Mouse (Mus musculus) brain, embryonic 14.5 days (tissue): ENCODE results near the gene Gm11146. TPM values are rescaled to one million over a fixed set of nuclear protein-coding genes. Genes with fewer than 3 reads are reported as not detected.

Experiments
- DNase-seq: peaks from one replicate; pipeline ENCODE4 v3.0.0-alpha.2; 2011; ENCODE audit warnings: low read depth
- CTCF ChIP-seq: fragments of 200-500 bp; IDR thresholded peaks from 2 replicates; pipeline ENCODE4 v1.5.1; 2012; ENCODE audit warnings: inconsistent platforms, mild to moderate bottlenecking, moderate library complexity, borderline replicate concordance; ENCODE audit not compliant: insufficient read depth, insufficient read length; ENCODE audit errors: extremely low read depth
- POLR2A ChIP-seq: fragments of 200-500 bp; IDR thresholded peaks from 2 replicates; pipeline ENCODE4 v1.6.1; 2012; ENCODE audit warnings: mild to moderate bottlenecking, inconsistent platforms, borderline replicate concordance; ENCODE audit not compliant: poor library complexity, insufficient read depth, insufficient read length, severe bottlenecking; ENCODE audit errors: extremely low read depth
- polyA plus RNA-seq: library from polyadenylated mRNA; depleted of rRNA; stranded (reverse); fragments of >200 nt; gene quantifications from 2 replicates; pipeline ENCODE4 v1.2.3, GENCODE M21; 2012

The Gm11146 gene
- polyA plus RNA-seq, 1 experiment = not detected

GRCm38 (mm10) chr16:77602581-77602980 lies 687 bp upstream of the Gm11146 start:
- TF ChIP-seq CTCF = no peak
- TF ChIP-seq POLR2A = no peak
- peak; percentile 39 for DNase-seq

DNA sequence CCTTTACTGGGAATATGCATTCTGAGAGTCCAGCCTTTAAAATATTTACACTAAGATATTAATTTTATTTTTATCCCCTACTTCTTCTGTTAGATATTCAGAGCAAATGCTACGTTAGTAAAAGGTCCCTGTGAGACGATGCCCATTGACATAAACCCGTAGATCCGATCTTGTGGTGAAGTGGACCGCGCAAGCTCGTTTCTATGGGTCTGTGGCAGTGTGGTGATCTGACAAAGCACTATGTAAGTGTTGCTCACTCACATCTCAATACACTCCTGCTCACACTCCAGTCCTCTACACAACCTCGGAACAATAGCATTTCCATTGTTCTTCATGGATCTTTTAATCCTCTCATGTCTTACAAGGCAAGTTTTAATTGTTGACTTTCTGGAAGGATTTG lies 3.1 kb downstream of the Gm11146 start:
- peak; percentile 56 for DNase-seq
- TF ChIP-seq CTCF (no peak), POLR2A (no peak)

- peak; percentile 84 for DNase-seq
- TF ChIP-seq POLR2A (no peak), CTCF (no peak)
Measured at GRCm38 (mm10) chr16:77596556-77596955, 5.3 kb downstream of the Gm11146 start.

DNA sequence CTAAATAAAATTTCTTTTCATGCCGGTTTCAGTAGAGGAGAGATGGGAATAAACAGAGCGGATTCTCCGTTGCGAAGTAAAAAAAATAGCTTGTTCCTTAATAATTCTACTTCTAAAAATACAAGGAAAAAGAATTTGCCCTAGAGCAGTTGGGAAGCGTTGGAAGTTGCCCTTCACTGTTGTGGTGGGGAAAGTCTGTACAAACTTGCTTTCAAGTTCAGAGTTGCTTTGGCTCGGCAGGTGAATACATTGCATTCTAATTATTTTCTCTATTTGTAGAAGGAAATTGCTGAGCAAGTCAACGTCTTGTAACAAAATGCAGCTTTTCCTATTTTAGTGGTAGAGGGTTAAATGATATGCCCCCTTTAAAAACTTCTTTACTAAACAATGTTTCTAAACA lies 6.2 kb downstream of the Gm11146 start:
- no peak for TF ChIP-seq CTCF
- TF ChIP-seq POLR2A = no peak
- peak; percentile 55 for DNase-seq

GRCm38 (mm10) chr16:77594553-77594952 lies 7.3 kb downstream of the Gm11146 start:
- peak; percentile 95 for DNase-seq
- TF ChIP-seq CTCF (no peak), POLR2A (no peak)

GRCm38 (mm10) chr16:77593828-77594421 lies 8.0 kb downstream of the Gm11146 start:
- no peak for TF ChIP-seq CTCF
- no peak for TF ChIP-seq POLR2A
- peak; percentile 97 for DNase-seq

- TF ChIP-seq POLR2A = no peak
- no peak for TF ChIP-seq CTCF
Measured at GRCm38 (mm10) chr16:77592986-77593385, 8.9 kb downstream of the Gm11146 start.

GRCm38 (mm10) chr16:77573036-77573435 lies 28.9 kb downstream of the Gm11146 start:
- TF ChIP-seq CTCF = no peak
- no peak for TF ChIP-seq POLR2A
- DNase-seq = peak; percentile 81

More at GRCm38 (mm10) chr16:77592986-77593385, 8.9 kb downstream of the Gm11146 start:
- peak; percentile 88 for DNase-seq

- no peak for DNase-seq
- TF ChIP-seq CTCF (no peak), POLR2A (no peak)
Measured at GRCm38 (mm10) chr16:77569457-77569856, 32.4 kb downstream of the Gm11146 start.

DNA sequence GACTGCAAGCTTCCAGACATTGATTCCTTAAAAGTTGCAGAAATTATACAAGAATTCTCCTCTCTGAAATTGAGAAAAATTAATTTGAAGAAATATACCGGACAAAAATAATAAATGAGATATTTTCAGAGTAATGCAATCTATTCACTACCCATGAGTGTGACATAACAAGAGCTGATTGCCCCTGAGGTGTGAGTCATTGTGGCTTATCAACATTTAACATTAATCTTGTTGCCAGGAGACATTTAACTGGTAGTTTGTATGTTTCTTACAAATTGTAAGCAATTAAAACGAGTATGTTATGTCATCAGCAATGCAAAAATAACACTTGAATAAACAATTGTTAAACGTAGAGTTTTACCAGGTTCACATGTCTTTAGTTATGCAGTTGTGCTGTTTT lies 33.5 kb downstream of the Gm11146 start:
- no peak for DNase-seq
- TF ChIP-seq CTCF (no peak), POLR2A (no peak)

DNA sequence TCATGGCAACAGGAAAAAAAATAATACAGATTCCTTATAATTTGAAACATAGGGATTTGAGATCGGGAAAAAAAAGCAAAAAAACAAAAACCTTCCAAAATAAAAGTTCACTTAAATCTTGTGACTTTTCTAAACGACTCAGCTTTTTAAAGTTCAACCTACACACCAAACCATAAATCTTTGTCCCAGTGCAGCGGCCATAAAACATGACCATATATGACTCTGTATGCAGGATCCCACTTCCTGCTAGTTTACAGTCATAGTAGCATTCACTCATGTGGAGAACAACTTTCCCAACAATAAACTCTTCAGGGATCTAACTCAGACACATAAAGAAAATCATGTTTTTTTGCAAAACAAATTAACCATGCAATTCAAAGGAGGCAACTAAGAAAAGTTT lies 39.0 kb downstream of the Gm11146 start:
- TF ChIP-seq CTCF = no peak
- no peak for TF ChIP-seq POLR2A
- DNase-seq = no peak

- DNase-seq = peak; percentile 45
- no peak for TF ChIP-seq CTCF
Measured at GRCm38 (mm10) chr16:77556446-77557105, 45.3 kb downstream of the Gm11146 start.

- TF ChIP-seq CTCF = no peak
- TF ChIP-seq POLR2A = no peak
- DNase-seq = no peak
Measured at GRCm38 (mm10) chr16:77551051-77551450, 50.8 kb downstream of the Gm11146 start.
